Mouse (Mus musculus) G1E (cell line): ENCODE measurements around the gene Camta1.

ENCODE experiments used
- CTCF ChIP-seq: IDR thresholded peaks from 2 replicates; pipeline ENCODE4 v1.5.1; 2012; ENCODE audit warnings: low read depth, low read length, inconsistent platforms, mixed read lengths
- GATA1 ChIP-seq: IDR thresholded peaks from 2 replicates; pipeline ENCODE4 v1.6.1; 2012; ENCODE audit warnings: borderline replicate concordance, low read length, inconsistent platforms, mixed read lengths
- GATA2 ChIP-seq: IDR thresholded peaks from 2 replicates; pipeline ENCODE4 v1.6.1; 2012; ENCODE audit warnings: low read depth, low read length, inconsistent platforms, borderline replicate concordance
- POLR2AphosphoS5 ChIP-seq: IDR thresholded peaks from 2 replicates; pipeline ENCODE4 v1.6.1; 2012; ENCODE audit warnings: low read depth, low read length, inconsistent platforms; ENCODE audit not compliant: insufficient replicate concordance
- TAL1 ChIP-seq: conservative IDR thresholded peaks from 2 replicates; pipeline ENCODE4 v1.6.1; 2012; ENCODE audit warnings: low read depth, low read length, inconsistent platforms, mixed read lengths

- TF ChIP-seq CTCF (no peak), TAL1 (no peak), GATA1 (no peak), GATA2 (no peak), POLR2AphosphoS5 (no peak)
Observed at GRCm38 (mm10) chr4:151263052-151263451, 598.6 kb downstream of the Camta1 start.
